12 mouse cellular contexts compared by ENCODE assay signal in the genomic region with DNA sequence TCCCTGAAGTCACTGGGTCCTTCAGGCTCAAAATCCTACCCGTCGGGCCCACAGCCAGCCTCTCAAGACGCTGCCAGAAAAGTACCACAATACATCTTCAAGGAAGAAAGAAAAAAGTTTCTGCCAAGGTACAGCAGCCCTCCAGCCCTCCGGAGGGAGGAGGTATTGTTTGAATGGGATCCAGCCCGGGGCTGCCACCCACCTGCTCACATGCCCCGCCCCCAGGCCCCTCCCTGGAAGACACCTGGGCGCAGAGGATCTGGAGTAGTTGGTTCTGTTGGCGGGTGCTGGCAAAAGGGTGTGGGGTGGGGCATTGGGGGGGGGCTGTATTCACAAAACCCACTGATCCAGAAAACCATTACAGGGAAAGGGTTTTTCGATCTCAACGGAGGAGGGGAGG. TPM values are rescaled to one million over a fixed set of nuclear protein-coding genes. Genes with fewer than 3 reads are reported as not detected.
DNase-seq lines count a peak whose midpoint lies in the region; ATAC-seq and TF ChIP-seq lines count a peak whose summit lies in the region.
"Had no signal": no experiment of that assay in that cellular context is flagged by ENCODE, and none has a peak within 500 bp of the region (broad histone marks: within the 10 kb centered on the region; RNA-seq: fewer than 3 reads in every experiment).

No protein-coding gene starts in this region.

- DNase-seq in kidney, postnatal 4 days: peak; percentile 59 to 65
- DNase-seq in kidney, adult 2 months: no peak
- no peak for DNase-seq in urinary bladder, adult 2 months (ENCODE audit: low spot score)
- no peak for DNase-seq in retina, embryonic 14.5 days (ENCODE audit: low spot score)
- DNase-seq: right cerebral cortex, postnatal 25 days; thymus, postnatal 36 days had no signal

- no peaks in the 10 kb centered on the region for H3K27me3 ChIP-seq in kidney, adult 2 months (replicated peaks; ENCODE audit: control insufficient read depth, insufficient read depth, low read length)
- H3K27me3 ChIP-seq in forebrain, embryonic 12.5 days: peaks cover 23% of the 10 kb centered on the region
- 0 out of 2 replicates have a peak, but pooled peaks cover 2% of the 10 kb centered on the region for H3K27me3 ChIP-seq in hindbrain, embryonic 16.5 days (replicated peaks; ENCODE audit: control insufficient read depth, insufficient read depth, low read length)
- H3K27me3 ChIP-seq in neural tube, embryonic 13.5 days: no peaks in the 10 kb centered on the region
- H3K27me3 ChIP-seq: heart, embryonic 15.5 days had no signal

- no peak overlapping the region for H3K27ac ChIP-seq in kidney, adult 2 months (ENCODE audit: insufficient read depth, low read depth, low read length)
- no peak overlapping the region; the same call in 1 of the 2 replicates for H3K27ac ChIP-seq in forebrain, embryonic 12.5 days
- H3K27ac ChIP-seq in hindbrain, embryonic 16.5 days (ENCODE audit: low read depth, low read length): no peak overlapping the region
- no peak overlapping the region for H3K27ac ChIP-seq in neural tube, embryonic 13.5 days (replicated peaks)
- H3K27ac ChIP-seq: heart, embryonic 15.5 days had no signal

- H3K4me3 ChIP-seq in kidney, adult 2 months (ENCODE audit: insufficient read depth, low read depth, low read length): no peak overlapping the region
- H3K4me3 ChIP-seq in forebrain, embryonic 12.5 days (replicated peaks): no peak overlapping the region
- no peak overlapping the region for H3K4me3 ChIP-seq in hindbrain, embryonic 16.5 days (ENCODE audit: low read length)
- H3K4me3 ChIP-seq in neural tube, embryonic 13.5 days: no peak overlapping the region
- H3K4me3 ChIP-seq: heart, embryonic 15.5 days had no signal

- no peak for TF ChIP-seq POLR2A in kidney, adult 2 months (IDR thresholded peaks at IDR 0.05; ENCODE audit: low read depth, low read length)

- H3K4me2 ChIP-seq in forebrain, embryonic 12.5 days: peak overlapping the region; percentile 42
- H3K4me2 ChIP-seq in hindbrain, embryonic 16.5 days (ENCODE audit: low read length): peak overlapping the region; percentile 41
- H3K4me2 ChIP-seq in neural tube, embryonic 13.5 days: peak overlapping the region; percentile 34
- H3K4me2 ChIP-seq: heart, embryonic 15.5 days had no signal

- WGBS in kidney, adult 2 months: 6% methylated on average over 10 of the region's 10 CpGs
- 8% methylated on average over 10 of the region's 10 CpGs for WGBS in forebrain, embryonic 12.5 days
- 6% methylated on average over 10 of the region's 10 CpGs for WGBS in hindbrain, embryonic 16.5 days
- WGBS in neural tube, embryonic 13.5 days: 4% methylated on average over 10 of the region's 10 CpGs

- TF ChIP-seq CTCF in kidney, adult 2 months (conservative IDR thresholded peaks at IDR 0.05; ENCODE audit: insufficient read depth, insufficient read length, low read depth, low read length): no peak

- no peaks in the 10 kb centered on the region for H3K4me1 ChIP-seq in kidney, adult 2 months (ENCODE audit: control insufficient read depth, insufficient read depth, low read length)
- peaks cover 11% of the 10 kb centered on the region for H3K4me1 ChIP-seq in forebrain, embryonic 12.5 days
- peaks cover 4% of the 10 kb centered on the region for H3K4me1 ChIP-seq in hindbrain, embryonic 16.5 days (ENCODE audit: control insufficient read depth, insufficient read depth, low read depth, low read length)
- peaks cover 11% of the 10 kb centered on the region for H3K4me1 ChIP-seq in neural tube, embryonic 13.5 days (replicated peaks)
- H3K4me1 ChIP-seq: heart, embryonic 15.5 days had no signal

- no peaks in the 10 kb centered on the region for H3K36me3 ChIP-seq in kidney, adult 2 months (ENCODE audit: control insufficient read depth, insufficient read depth, low read length)
- no peaks in the 10 kb centered on the region for H3K36me3 ChIP-seq in forebrain, embryonic 12.5 days (replicated peaks)
- no peaks in the 10 kb centered on the region for H3K36me3 ChIP-seq in hindbrain, embryonic 16.5 days (ENCODE audit: control insufficient read depth, insufficient read depth, low read length)
- no peaks in the 10 kb centered on the region for H3K36me3 ChIP-seq in neural tube, embryonic 13.5 days
- H3K36me3 ChIP-seq: heart, embryonic 15.5 days had no signal

- peak; percentile 30; the same call in 1 of the 2 replicates for ATAC-seq in forebrain, embryonic 12.5 days (ENCODE audit: low FRiP score)
- ATAC-seq in hindbrain, embryonic 16.5 days: no peak
- no peak for ATAC-seq in neural tube, embryonic 13.5 days (ENCODE audit: low read depth)
- no peak for ATAC-seq in megakaryocyte-erythroid progenitor cell, adult 5-6 weeks (replicated peaks; ENCODE audit: low FRiP score, low TSS enrichment, poor library complexity, severe bottlenecking)

- H3K9me3 ChIP-seq in forebrain, embryonic 12.5 days: peaks cover 12% of the 10 kb centered on the region
- peaks cover 2% of the 10 kb centered on the region; the same call in 1 of the 2 replicates for H3K9me3 ChIP-seq in hindbrain, embryonic 16.5 days (ENCODE audit: control insufficient read depth, low read length)
- H3K9me3 ChIP-seq in neural tube, embryonic 13.5 days: peaks cover 21% of the 10 kb centered on the region; the same call in 1 of the 2 replicates

- no peak overlapping the region for H3K9ac ChIP-seq in forebrain, embryonic 12.5 days
- H3K9ac ChIP-seq in hindbrain, embryonic 16.5 days (ENCODE audit: low read depth, low read length): no peak overlapping the region
- no peak overlapping the region for H3K9ac ChIP-seq in neural tube, embryonic 13.5 days
- H3K9ac ChIP-seq: heart, embryonic 15.5 days had no signal

RNA-seq across cellular contexts. Expression of a gene that starts 18.1 kb away (rescaled TPM):
- polyA plus RNA-seq in kidney, adult 2 months (2012; rRNA removed): 0.03 and 0.06 TPM in 2 replicates
- not detected in 2 replicates for polyA plus RNA-seq in forebrain, embryonic 12.5 days (2016; fragmentation: Nextera tagmentation; extraction: Ambion mirVana)
- 0.47 and 0.53 TPM in 2 replicates for polyA plus RNA-seq in hindbrain, embryonic 16.5 days (2015; fragmentation: Nextera tagmentation; extraction: Ambion mirVana)
- 0.07 and 0.14 TPM in 2 replicates for polyA plus RNA-seq in neural tube, embryonic 13.5 days (2015; fragmentation: Nextera tagmentation; extraction: Ambion mirVana)
- total RNA-seq in megakaryocyte-erythroid progenitor cell, adult 5-6 weeks (2014; fragmentation: Nextera tagmentation): not detected in 2 replicates
- total RNA-seq in megakaryocyte-erythroid progenitor cell, adult 5-6 weeks (2017): not detected in 2 replicates
- not detected in 2 replicates for polyA plus RNA-seq in urinary bladder, adult 2 months (2012; rRNA removed)
- total RNA-seq: megakaryocyte progenitor cell, adult 5-6 weeks had no signal
- polyA plus RNA-seq: heart, embryonic 15.5 days had no signal

Comparison
In these comparisons a context has a peak if more than half of its experiments do, and no peak if none do; other contexts are left out.
1. DNase-seq: peak in kidney, postnatal 4 days (2 of 2); none in kidney, adult 2 months (single experiment), urinary bladder, adult 2 months (single experiment) and retina, embryonic 14.5 days (single experiment).
2. Peak in every context shown above with its lines, with median percentiles within 50 percentile points of each other: H3K4me2 ChIP-seq.